Mouse (Mus musculus) thymus, postnatal 14 days (tissue): Measurements from ENCODE around the gene Dnajc11.
A peak's percentile ranks its signal among the peaks of the same experiment; 100 is the strongest.

Experiments used
- DNase-seq: peaks from one replicate; pipeline ENCODE4 v3.0.0; 2021

Dnajc11 gene

GRCm38 (mm10) chr4:151934215-151934572, 703 bp downstream of the Dnajc11 start:
- DNase-seq, result peak; percentile 19

GRCm38 (mm10) chr4:151937441-151937840, 4.0 kb downstream of the Dnajc11 start:
- DNase-seq, result no peak

- no peak for DNase-seq
These were observed 4.6 kb downstream of the Dnajc11 start for GRCm38 (mm10) chr4:151938089-151938488.

GRCm38 (mm10) chr4:151946211-151946610, 12.7 kb downstream of the Dnajc11 start:
- no peak for DNase-seq

GRCm38 (mm10) chr4:151948497-151949471, 15.3 kb downstream of the Dnajc11 start:
- DNase-seq, result no peak

- no peak for DNase-seq
These were observed 19.7 kb downstream of the Dnajc11 start for GRCm38 (mm10) chr4:151953209-151953608.

GRCm38 (mm10) chr4:151955791-151956190, 22.3 kb downstream of the Dnajc11 start:
- no peak for DNase-seq

GRCm38 (mm10) chr4:151957584-151958315, 24.3 kb downstream of the Dnajc11 start:
- no peak for DNase-seq

GRCm38 (mm10) chr4:151959849-151960512, 26.5 kb downstream of the Dnajc11 start:
- no peak for DNase-seq

GRCm38 (mm10) chr4:151960513-151960854, 27.0 kb downstream of the Dnajc11 start:
- no peak for DNase-seq

GRCm38 (mm10) chr4:151962817-151963216, 29.3 kb downstream of the Dnajc11 start:
- DNase-seq, result no peak

GRCm38 (mm10) chr4:151968204-151968921, 34.9 kb downstream of the Dnajc11 start:
- DNase-seq, result no peak

- DNase-seq, result peak; percentile 53
These were observed 38.9 kb downstream of the Dnajc11 start for GRCm38 (mm10) chr4:151972221-151972967.

- DNase-seq, result peak; percentile 52
These were observed 42.0 kb downstream of the Dnajc11 start for GRCm38 (mm10) chr4:151975441-151975840.

GRCm38 (mm10) chr4:151977748-151978147, 44.3 kb downstream of the Dnajc11 start:
- DNase-seq, result peak; percentile 86

GRCm38 (mm10) chr4:151980699-151981098, 47.2 kb downstream of the Dnajc11 start:
- DNase-seq, result no peak

- peak; percentile 79 for DNase-seq
These were observed 47.9 kb downstream of the Dnajc11 start for GRCm38 (mm10) chr4:151981363-151981762.

- DNase-seq, result no peak
These were observed 49.6 kb downstream of the Dnajc11 start for GRCm38 (mm10) chr4:151983043-151983442.

GRCm38 (mm10) chr4:151983560-151983959, 50.1 kb downstream of the Dnajc11 start:
- DNase-seq, result no peak

GRCm38 (mm10) chr4:151985886-151986285, 52.4 kb downstream of the Dnajc11 start:
- no peak for DNase-seq

- no peak for DNase-seq
These were observed 53.2 kb downstream of the Dnajc11 start for GRCm38 (mm10) chr4:151986650-151987049.

- no peak for DNase-seq
These were observed 54.5 kb downstream of the Dnajc11 start for GRCm38 (mm10) chr4:151988014-151988341.
